Mouse (Mus musculus) bone marrow macrophage, adult 2 months (primary cell): ENCODE measurements around the gene BC037034.

ENCODE experiments used
- CTCF ChIP-seq: IDR thresholded peaks from 2 replicates; pipeline ENCODE4 v1.5.1; 2012; ENCODE audit warnings: low read depth, mild to moderate bottlenecking, low read length, moderate library complexity
- POLR2A ChIP-seq: IDR thresholded peaks from 2 replicates; pipeline ENCODE4 v1.6.1; 2012; ENCODE audit warnings: mild to moderate bottlenecking, low read depth, low read length, borderline replicate concordance

DNA sequence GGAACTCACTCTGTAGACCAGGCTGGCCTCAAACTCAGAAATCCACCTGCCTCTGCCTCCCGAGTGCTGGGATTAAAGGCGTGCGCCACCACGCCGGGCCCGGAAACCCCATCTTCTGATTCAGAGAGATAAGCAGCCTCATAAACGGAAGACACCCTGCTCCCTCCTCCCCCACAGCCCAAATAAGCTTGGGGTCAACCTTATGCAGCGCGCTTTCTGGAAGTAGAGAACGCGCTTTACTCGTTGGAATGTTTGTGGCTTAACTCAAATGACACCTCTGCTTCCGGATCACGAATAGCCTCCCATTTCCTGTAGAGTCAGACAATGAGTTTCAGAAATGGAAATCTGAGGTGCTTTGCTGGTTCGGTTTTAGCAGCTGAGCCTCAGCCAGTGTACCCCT lies 17.0 kb upstream of the BC037034 start:
- TF ChIP-seq POLR2A (no peak), CTCF (no peak)
